Mouse (Mus musculus) thymus, adult 2 months (tissue): ENCODE data around the gene Ints5. TPM values are rescaled to one million over a fixed set of nuclear protein-coding genes. Genes with fewer than 3 reads are reported as not detected.
A peak's percentile ranks its signal among the peaks of the same experiment; 100 is the strongest.

ENCODE experiments used
- DNase-seq: peaks from one replicate; pipeline ENCODE4 v3.0.0; 2021
- H3K27ac ChIP-seq: fragments of 200-500 bp; 2 replicates; pipeline ENCODE4 v1.5.1; 2012; ENCODE audit warnings: low read length, control low read depth; ENCODE audit not compliant: control insufficient read depth, insufficient read depth
- H3K27me3 ChIP-seq: fragments of 200-500 bp; 2 replicates; pipeline ENCODE4 v1.6.1; 2012; ENCODE audit warnings: mild to moderate bottlenecking, low read length, moderate library complexity, mixed read lengths; ENCODE audit not compliant: control insufficient read depth, insufficient read depth
- H3K36me3 ChIP-seq: fragments of 200-500 bp; 2 replicates; pipeline ENCODE4 v1.6.1; 2012; ENCODE audit warnings: mild to moderate bottlenecking, low read length, moderate library complexity; ENCODE audit not compliant: control insufficient read depth, insufficient read depth
- H3K4me1 ChIP-seq: fragments of 200-500 bp; replicated peaks from 2 replicates; pipeline ENCODE4 v1.6.1; 2012; ENCODE audit warnings: low read length; ENCODE audit not compliant: control insufficient read depth, insufficient read depth
- H3K4me3 ChIP-seq: fragments of 200-500 bp; 2 replicates; pipeline ENCODE4 v1.5.1; 2012; ENCODE audit warnings: mild to moderate bottlenecking, low read length, control low read depth, moderate library complexity; ENCODE audit not compliant: control insufficient read depth, insufficient read depth
- CTCF ChIP-seq: fragments of 200-500 bp; IDR thresholded peaks from 2 replicates; pipeline ENCODE4 v1.5.1; 2012; ENCODE audit warnings: mild to moderate bottlenecking, control low read depth, low read length, moderate library complexity, borderline replicate concordance; ENCODE audit not compliant: control insufficient read depth, poor library complexity, insufficient read depth; ENCODE audit errors: extremely low read depth
- POLR2A ChIP-seq: fragments of 200-500 bp; IDR thresholded peaks from 2 replicates; pipeline ENCODE4 v1.6.1; 2012; ENCODE audit warnings: mild to moderate bottlenecking, low read length, control low read depth, moderate library complexity; ENCODE audit not compliant: control insufficient read depth, poor library complexity, insufficient read depth; ENCODE audit errors: extremely low read depth
- WGBS: fragments of 180-500 bp; shearing (Covaris S2); methylation state at CpG from one replicate; pipeline ENCODE4 v1.1.7; 2018; 5-methylcytosine and 5-hydroxymethylcytosine counted together
- polyA plus RNA-seq: library from polyadenylated mRNA; depleted of rRNA; stranded (reverse); fragments of >200 nt; gene quantifications from 2 replicates; pipeline ENCODE4 v1.2.3, GENCODE M21; 2012; rRNA removed

Ints5 gene
- 51.9 and 56.0 TPM in 2 replicates for polyA plus RNA-seq

GRCm38 (mm10) chr19:8892829-8893766 lies at the start of gene Ints5:
Gene Ints5, plus strand, starts transcription at chr19:8893005.
- H3K36me3 ChIP-seq: peaks cover 9% of the 10 kb centered on the region
- TF ChIP-seq CTCF (0 out of 2 replicates have a peak, but pooled peaks have one; percentile 27), POLR2A (peak; percentile 82)
- no peaks in the 10 kb centered on the region for H3K27me3 ChIP-seq
- H3K27ac ChIP-seq: peak within 1 kb of the TSS; percentile 72
- DNase-seq: peak; percentile 85
- 2% methylated on average over 54 of the region's 54 CpGs for WGBS
- peak within 1 kb of the TSS; percentile 98 for H3K4me3 ChIP-seq
- peaks cover 16% of the 10 kb centered on the region for H3K4me1 ChIP-seq

GRCm38 (mm10) chr19:8844371-8845129 lies 48.3 kb upstream of the Ints5 start:
- Histone ChIP-seq H3K36me3 (peaks cover 9% of the 10 kb centered on the region; the same call in 1 of the 2 replicates), H3K27ac (no peak overlapping the region), H3K4me3 (no peak overlapping the region), H3K27me3 (no peaks in the 10 kb centered on the region), H3K4me1 (peaks cover 19% of the 10 kb centered on the region)
- TF ChIP-seq POLR2A (no peak), CTCF (no peak)
- WGBS: 80% methylated on average over 5 of the region's 5 CpGs
- DNase-seq: peak; percentile 76

DNA sequence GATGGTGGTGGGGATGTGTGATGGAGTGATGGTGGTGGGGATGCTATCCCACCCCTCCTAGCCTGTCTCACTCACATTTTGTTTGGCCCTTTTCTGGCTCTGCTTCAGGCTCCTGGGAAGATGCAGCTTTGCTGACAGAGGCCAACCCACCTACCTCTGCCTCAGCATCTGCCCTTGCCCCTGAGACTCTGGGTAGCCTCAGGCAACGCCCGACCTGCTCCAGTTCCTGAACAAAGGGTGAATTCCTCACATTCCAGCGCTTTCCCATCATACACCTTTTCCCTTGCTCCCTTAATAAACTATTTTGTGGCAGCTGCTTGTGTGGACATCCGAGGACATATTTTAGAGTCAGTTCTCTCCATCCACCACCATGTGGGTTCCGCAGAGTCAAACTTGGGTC lies 44.4 kb upstream of the Ints5 start:
- Histone ChIP-seq H3K4me3 (no peak overlapping the region), H3K27ac (no peak overlapping the region), H3K27me3 (no peaks in the 10 kb centered on the region), H3K4me1 (no peaks in the 10 kb centered on the region), H3K36me3 (peaks cover 9% of the 10 kb centered on the region; the same call in 1 of the 2 replicates)
- WGBS: 94% methylated on average over 5 of the region's 5 CpGs
- TF ChIP-seq CTCF (no peak), POLR2A (no peak)
- no peak for DNase-seq

DNA sequence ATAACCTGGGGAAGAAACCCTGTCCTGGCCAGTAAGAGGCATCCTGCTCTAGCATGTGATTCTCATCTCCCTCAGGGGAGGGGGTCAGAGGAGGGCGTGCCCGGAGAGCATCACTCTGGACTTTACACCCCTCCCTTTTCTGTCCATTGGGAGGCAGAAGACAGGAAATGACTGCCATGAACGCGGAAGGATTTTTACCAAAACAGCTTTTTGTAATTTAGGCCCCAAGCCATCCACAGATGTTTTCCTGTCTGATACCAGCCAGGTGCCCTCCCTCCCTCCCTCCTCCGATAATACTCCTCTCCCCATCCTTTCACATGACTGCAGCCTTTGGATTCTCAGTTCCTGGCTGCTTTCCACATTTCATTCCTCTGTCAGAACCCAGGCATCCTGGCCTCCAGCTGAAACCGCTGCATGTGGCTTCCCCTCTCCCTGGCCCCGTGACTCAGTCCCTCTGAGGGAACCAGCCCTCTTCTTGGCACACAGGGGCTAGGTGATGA lies 42.4 kb upstream of the Ints5 start, which contains the start of gene Lrrn4cl:
Gene Lrrn4cl, plus strand, starts transcription at position 367 of the 500 bp plus-strand sequence.
- no peak within 1 kb of the TSS for H3K27ac ChIP-seq
- no peaks in the 10 kb centered on the region for H3K27me3 ChIP-seq
- no peak within 1 kb of the TSS for H3K4me3 ChIP-seq
- no peak for DNase-seq
- 79% methylated on average over 7 of the region's 7 CpGs for WGBS
- H3K36me3 ChIP-seq: peaks cover 9% of the 10 kb centered on the region; the same call in 1 of the 2 replicates
- H3K4me1 ChIP-seq: no peaks in the 10 kb centered on the region
- TF ChIP-seq POLR2A (no peak), CTCF (no peak)

DNA sequence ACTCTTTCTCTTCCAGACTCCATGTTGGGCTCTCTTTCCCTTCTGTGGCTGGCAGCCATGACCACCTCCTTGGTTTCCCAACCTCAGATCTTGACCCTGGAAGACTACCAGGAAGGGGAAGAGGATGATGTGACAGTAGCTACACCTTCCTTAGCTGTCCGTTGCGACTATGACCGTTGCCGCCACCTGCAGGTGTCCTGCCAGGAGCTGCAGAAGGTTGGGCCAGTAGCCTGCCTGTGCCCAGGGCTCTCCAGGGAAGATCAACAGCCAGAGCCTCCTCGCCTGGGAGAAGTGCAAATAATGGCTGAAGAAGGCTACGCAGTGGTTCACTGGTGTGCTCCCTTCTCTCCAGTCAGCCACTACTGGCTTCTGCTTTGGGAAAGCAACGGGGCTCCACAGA lies 41.2 kb upstream of the Ints5 start:
- no peaks in the 10 kb centered on the region for H3K4me1 ChIP-seq
- TF ChIP-seq CTCF (no peak), POLR2A (no peak)
- no peak overlapping the region for H3K4me3 ChIP-seq
- peaks cover 3% of the 10 kb centered on the region; the same call in 1 of the 2 replicates for H3K36me3 ChIP-seq
- H3K27ac ChIP-seq: no peak overlapping the region
- DNase-seq: no peak
- H3K27me3 ChIP-seq: no peaks in the 10 kb centered on the region
- WGBS: 76% methylated on average over 7 of the region's 7 CpGs
